Mouse (Mus musculus) CH12.LX (cell line): ENCODE measurements around the gene Hbp1.

Experiments used
- BHLHE40 ChIP-seq: IDR thresholded peaks from 2 replicates; pipeline ENCODE4 v1.6.1; 2011; ENCODE audit warnings: mild to moderate bottlenecking, low read depth, low read length, improper control_type of control experiment
- POLR2A ChIP-seq: IDR thresholded peaks from 2 replicates; pipeline ENCODE4 v1.6.1; 2011; ENCODE audit warnings: low read depth, mild to moderate bottlenecking, improper control_type of control experiment, low read length

- TF ChIP-seq BHLHE40 (no peak), POLR2A (no peak)
Measured at GRCm38 (mm10) chr12:31885084-31885483, 65.3 kb downstream of the Hbp1 start.
